17 mouse cellular contexts compared by ENCODE assay signal in the genomic region with DNA sequence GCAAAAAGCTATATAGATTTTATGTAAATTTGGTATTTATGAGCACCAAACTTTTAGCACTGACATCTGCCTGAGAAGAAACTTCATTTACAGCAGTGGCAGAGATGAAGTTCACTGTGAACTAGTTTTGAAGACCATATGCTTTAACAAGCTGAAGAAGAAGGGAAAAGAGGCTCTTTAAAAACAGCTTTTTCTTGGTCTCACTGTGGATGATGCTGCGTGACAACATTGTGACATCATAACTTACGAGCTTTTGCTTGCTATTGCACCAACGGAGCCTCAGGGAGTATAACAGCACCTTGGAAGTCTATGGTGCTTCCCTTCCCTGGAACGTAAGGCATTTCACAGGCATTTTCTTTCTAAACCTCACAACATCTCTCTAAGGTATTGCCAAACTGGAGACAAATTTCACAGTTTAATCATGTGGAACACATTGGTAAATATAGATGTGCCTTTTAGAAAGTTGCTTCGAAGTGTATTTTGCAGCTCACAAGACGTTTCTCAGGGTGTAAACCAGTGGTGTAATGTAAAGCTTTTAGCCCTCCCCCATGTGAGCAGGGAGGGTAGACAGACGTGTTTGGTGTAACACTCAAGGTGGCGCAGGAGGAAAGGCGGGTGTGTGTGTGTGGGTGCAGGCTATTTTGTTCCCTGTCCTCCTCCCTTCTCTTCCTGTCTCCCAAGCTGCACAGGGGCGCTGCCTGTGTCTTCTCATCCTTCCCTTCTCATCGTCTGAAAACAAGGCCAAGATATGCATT. TPM values are rescaled to one million over a fixed set of nuclear protein-coding genes. Genes with fewer than 3 reads are reported as not detected.
DNase-seq lines count a peak whose midpoint lies in the region; ATAC-seq lines count a peak whose summit lies in the region.
"Had no signal": no experiment of that assay in that cellular context is flagged by ENCODE, and none has a peak within 500 bp of the region (broad histone marks: within the 10 kb centered on the region; RNA-seq: fewer than 3 reads in every experiment).

No protein-coding gene starts in this region.

- peak; percentile 16 to 19 for DNase-seq in layer of hippocampus, adult 8-10 months (ENCODE audit: low spot score in 2 of 2)
- DNase-seq in layer of hippocampus, postnatal 10 days (ENCODE audit: low spot score in 2 of 2), result no peak
- DNase-seq in frontal cortex, postnatal 10 days (ENCODE audit: low spot score in 2 of 2), result peak; percentile 18 to 60
- DNase-seq in left cerebral cortex, postnatal 14 days (ENCODE audit: low spot score in 2 of 2), result peak; percentile 56 to 84
- DNase-seq in right cerebral cortex, postnatal 25 days, result peak; percentile 75
- DNase-seq in cerebellum, postnatal 14 days, result no peak
- no peak for DNase-seq in kidney, adult 9 months
- DNase-seq: adrenal gland, adult 8-10 months; cerebellum, adult 18-20 months; kidney, postnatal 14 days; lung, adult 2 months; lung, postnatal 36 days; retina, postnatal 1 day; thymus, postnatal 36 days had no signal

- intact Hi-C loops in left cerebral cortex, postnatal 14 days (cut with DNase I), result loop anchor here (10.0 kb wide), 1 partner anchor 110 kb away; no protein-coding TSS in a partner anchor

- no peak for ATAC-seq in erythroid progenitor cell, adult 5-6 weeks (replicated peaks; ENCODE audit: low FRiP score, poor library complexity, severe bottlenecking)
- ATAC-seq: hindbrain, embryonic 16.5 days; intestine, postnatal 0 days had no signal

RNA-seq across cellular contexts. Expression of a gene that starts 41.9 kb away (rescaled TPM):
- 100 to 1,000 TPM; 107 to 117 (median 114) TPM for total RNA-seq in layer of hippocampus, adult 8-10 months (2022)
- 100 to 1,000 TPM; 153 to 156 TPM for total RNA-seq in layer of hippocampus, postnatal 10 days (2021)
- total RNA-seq in left cerebral cortex, postnatal 14 days (2021), result 100 to 1,000 TPM; 152 to 161 TPM
- 55.8 and 76.4 TPM in 2 replicates for total RNA-seq in erythroid progenitor cell, adult 5-6 weeks (2015; ENCODE audit: low replicate concordance)
- 93.9 and 162 TPM in 2 replicates for total RNA-seq in erythroid progenitor cell, adult 5-6 weeks (2017; ENCODE audit: low replicate concordance)

Comparison
In these comparisons a context has a peak if more than half of its experiments do, and no peak if none do; other contexts are left out.
1. DNase-seq: peak in layer of hippocampus, adult 8-10 months (2 of 2), frontal cortex, postnatal 10 days (2 of 2), left cerebral cortex, postnatal 14 days (2 of 2) and right cerebral cortex, postnatal 25 days (single experiment); none in layer of hippocampus, postnatal 10 days (0 of 2), cerebellum, postnatal 14 days (0 of 2) and kidney, adult 9 months (single experiment).